Mouse (Mus musculus): Measurements from ENCODE around the gene Pprc1.

GRCm38 (mm10) chr19:46026567-46026966, 18.1 kb upstream of the Pprc1 start:
- TF ChIP-seq CTCF (IDR thresholded peaks at IDR 0.05; ENCODE audit: extremely low read depth, insufficient read length, insufficient replicate concordance, low read depth, low read length) (no peak), POLR2A (IDR thresholded peaks at IDR 0.05; ENCODE audit: low read depth, low read length) (no peak)
